Mouse (Mus musculus) lung, adult 2 months (tissue): ENCODE measurements around the gene Por. TPM values are rescaled to one million over a fixed set of nuclear protein-coding genes. Genes with fewer than 3 reads are reported as not detected.

Experiments
- DNase-seq: peaks from one replicate; pipeline ENCODE4 v3.0.0; 2022
- H3K4me1 ChIP-seq: fragments of 200-500 bp; 2 replicates; pipeline ENCODE4 v1.6.1; 2011; ENCODE audit warnings: low read length; ENCODE audit not compliant: control insufficient read depth, insufficient read depth
- H3K4me3 ChIP-seq: fragments of 200-500 bp; replicated peaks from 2 replicates; pipeline ENCODE3; 2011; ENCODE audit warnings: low read depth, mild to moderate bottlenecking, control low read depth, low read length; ENCODE audit errors: extremely low read depth
- CTCF ChIP-seq: fragments of 200-500 bp; IDR thresholded peaks from 2 replicates; pipeline ENCODE4 v1.5.1; 2011; ENCODE audit warnings: mild to moderate bottlenecking, low read length, control low read depth; ENCODE audit not compliant: insufficient read depth
- POLR2A ChIP-seq: fragments of 200-500 bp; IDR thresholded peaks from 2 replicates; pipeline ENCODE4 v1.6.1; 2011; ENCODE audit warnings: low read depth, mild to moderate bottlenecking, control low read depth, low read length, borderline replicate concordance; ENCODE audit errors: extremely low read depth
- WGBS: fragments of 180-500 bp; shearing (Covaris S2); methylation state at CpG from one replicate; pipeline ENCODE4 v1.1.7; 2018; 5-methylcytosine and 5-hydroxymethylcytosine counted together
- polyA plus RNA-seq: library from polyadenylated mRNA; depleted of rRNA; stranded (reverse); fragments of >200 nt; gene quantifications from 2 replicates; pipeline ENCODE4 v1.2.3, GENCODE M21; 2012

Por gene
- polyA plus RNA-seq, 1 experiment = 487 TPM

DNA sequence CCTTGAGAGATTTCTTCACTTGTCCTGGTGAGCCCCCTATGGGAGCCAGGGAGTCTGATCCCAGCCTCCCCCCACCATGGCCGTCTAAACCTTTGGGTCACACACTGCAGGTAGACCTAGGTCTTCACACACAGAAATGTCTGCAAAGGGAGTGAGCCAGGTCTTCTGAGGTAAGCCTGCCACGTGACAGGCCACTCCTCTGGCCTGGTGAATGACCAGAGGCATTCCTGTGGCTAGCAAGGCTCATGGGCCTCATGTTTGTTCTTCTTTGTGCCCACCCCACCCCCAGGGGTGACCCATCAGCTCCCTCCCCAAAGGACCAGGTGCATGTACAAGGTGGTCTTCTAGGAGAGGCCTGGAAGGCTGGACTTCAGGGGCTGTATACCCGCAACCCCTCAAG is 18.3 kb upstream of the Por start:
- peak; percentile 45 for DNase-seq
- TF ChIP-seq CTCF (no peak), POLR2A (no peak)
- 75% methylated on average over 3 of the region's 3 CpGs for WGBS
- no peak overlapping the region for H3K4me3 ChIP-seq
- H3K4me1 ChIP-seq = peaks cover 5% of the 10 kb centered on the region; the same call in 1 of the 2 replicates

DNA sequence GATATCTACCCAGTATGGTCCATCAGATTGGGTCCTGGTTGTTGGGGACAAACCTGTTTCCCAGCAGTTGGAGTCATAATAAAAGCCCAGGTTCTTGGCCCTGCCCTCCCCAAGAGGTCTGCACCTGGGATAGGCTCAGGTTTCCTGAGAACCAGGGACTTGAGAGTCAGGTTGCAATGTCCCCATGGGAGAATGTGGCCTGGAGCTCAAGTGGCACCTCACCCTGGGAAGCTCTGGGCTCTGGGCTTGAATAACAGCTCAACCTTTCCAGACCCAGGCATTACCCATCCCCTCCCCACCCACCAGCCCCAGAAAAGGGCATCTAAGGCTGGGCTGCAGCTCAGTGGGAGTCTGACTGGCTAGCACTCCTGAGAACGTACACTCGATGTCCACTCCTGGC is 16.6 kb upstream of the Por start:
- WGBS = 42% methylated on average over 2 of the region's 2 CpGs

DNA sequence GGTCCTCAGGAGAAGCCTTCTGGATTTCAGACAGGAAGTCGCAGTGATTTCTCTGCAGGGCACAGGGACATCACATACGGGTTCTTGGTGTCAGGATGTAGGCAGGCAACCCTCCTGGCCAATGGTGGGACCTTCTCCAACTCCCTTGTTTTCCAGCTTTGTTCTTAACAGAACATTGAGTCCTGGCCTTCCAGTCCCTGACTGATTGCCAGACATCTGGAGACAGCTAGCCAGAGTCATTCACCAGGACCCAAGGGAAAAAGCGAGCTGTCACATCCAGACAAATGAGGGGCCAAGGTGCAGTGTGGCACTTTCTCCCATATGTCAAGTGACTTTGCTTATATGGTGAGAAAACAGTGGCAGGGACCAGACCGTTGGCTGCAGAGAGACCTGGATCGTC is 13.8 kb upstream of the Por start:
- TF ChIP-seq POLR2A (no peak), CTCF (no peak)
- Histone ChIP-seq H3K4me3 (no peak overlapping the region), H3K4me1 (no peaks in the 10 kb centered on the region)
- 72% methylated on average over 5 of the region's 5 CpGs for WGBS
- no peak for DNase-seq

More for the DNA sequence above, 16.6 kb upstream of the Por start:
- Histone ChIP-seq H3K4me3 (no peak overlapping the region), H3K4me1 (peaks cover 5% of the 10 kb centered on the region; the same call in 1 of the 2 replicates)
- no peak for TF ChIP-seq POLR2A
- no peak for TF ChIP-seq CTCF
- no peak for DNase-seq

DNA sequence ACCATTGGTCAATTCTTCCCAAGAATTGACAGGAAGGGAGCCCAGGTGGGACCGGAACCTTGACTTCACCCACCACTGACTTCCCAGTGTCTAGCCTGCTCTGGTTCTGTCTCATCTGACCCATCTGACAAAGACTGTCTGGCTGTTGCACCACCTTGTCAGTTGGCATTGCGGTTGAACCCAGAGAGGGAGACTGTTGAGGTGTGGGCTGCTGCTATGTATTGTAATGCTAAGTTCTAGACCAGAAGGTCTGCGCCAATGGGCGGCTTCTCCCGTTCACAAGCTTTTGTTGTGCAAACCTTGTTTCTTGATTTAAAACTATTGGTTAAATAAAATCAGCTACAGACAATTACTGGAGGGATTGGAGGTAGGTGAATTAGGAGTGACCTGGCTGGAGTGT is 12.7 kb upstream of the Por start:
- Histone ChIP-seq H3K4me3 (no peak overlapping the region), H3K4me1 (no peaks in the 10 kb centered on the region)
- TF ChIP-seq POLR2A (no peak), CTCF (no peak)
- DNase-seq = no peak
- 92% methylated on average over 5 of the region's 5 CpGs for WGBS

DNA sequence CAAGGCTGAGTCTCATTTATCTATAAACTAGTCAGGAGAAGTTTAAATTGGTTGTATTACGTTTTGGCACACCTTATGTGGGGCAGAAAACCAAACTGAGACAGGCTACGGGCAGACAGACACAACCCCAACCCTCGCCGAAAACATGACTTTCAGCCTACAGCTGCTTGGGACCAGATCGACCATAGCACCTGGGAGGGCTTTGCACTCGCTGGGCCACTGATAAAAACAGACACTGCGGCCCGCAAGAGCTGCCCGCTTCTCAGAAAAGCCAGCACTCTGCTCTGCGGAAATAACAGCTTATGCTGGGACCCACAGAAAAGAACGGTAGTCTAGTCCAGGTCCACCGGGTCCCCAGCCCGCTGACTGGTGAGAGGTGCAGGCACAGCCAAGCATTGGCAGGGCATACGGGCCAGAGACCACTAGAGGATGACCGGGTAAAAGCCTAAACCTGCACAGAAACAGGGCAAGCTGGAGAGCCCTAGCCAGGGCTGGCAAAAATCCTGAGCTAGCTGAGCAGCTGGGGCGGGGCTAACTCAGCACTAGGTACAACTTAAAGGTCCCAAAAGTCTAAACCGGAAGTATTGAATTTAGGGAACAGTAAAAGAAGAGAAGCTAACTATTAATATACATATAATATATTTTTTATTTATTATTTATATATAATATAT is 12.0 kb upstream of the Por start:
- WGBS = 45% methylated on average over 17 of the region's 17 CpGs
- Histone ChIP-seq H3K4me1 (no peaks in the 10 kb centered on the region), H3K4me3 (no peak overlapping the region)
- DNase-seq = no peak
- TF ChIP-seq POLR2A (no peak), CTCF (no peak)

DNA sequence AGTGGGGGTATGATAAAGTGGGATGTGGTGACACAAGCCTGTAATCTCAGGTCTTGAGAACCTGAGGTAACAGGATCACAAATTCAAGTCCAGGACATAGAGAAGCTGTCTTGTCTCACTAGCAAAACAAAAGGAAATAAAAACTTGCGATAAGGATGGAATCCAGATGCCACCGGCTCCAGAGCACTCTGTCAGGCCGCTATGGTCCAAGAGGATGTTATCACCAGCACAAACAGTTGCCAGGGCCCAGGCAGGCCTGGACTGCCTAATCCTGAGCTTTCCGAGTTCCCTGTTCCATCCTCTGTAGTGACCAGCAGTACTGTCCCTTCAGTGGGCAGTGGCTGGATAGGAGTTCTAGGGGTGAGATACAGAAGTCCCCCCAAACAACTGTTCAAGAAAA is 9.9 kb upstream of the Por start:
- 45% methylated on average over 4 of the region's 4 CpGs for WGBS
- H3K4me1 ChIP-seq = no peaks in the 10 kb centered on the region
- no peak overlapping the region for H3K4me3 ChIP-seq
- no peak for DNase-seq
- TF ChIP-seq POLR2A (no peak), CTCF (no peak)

DNA sequence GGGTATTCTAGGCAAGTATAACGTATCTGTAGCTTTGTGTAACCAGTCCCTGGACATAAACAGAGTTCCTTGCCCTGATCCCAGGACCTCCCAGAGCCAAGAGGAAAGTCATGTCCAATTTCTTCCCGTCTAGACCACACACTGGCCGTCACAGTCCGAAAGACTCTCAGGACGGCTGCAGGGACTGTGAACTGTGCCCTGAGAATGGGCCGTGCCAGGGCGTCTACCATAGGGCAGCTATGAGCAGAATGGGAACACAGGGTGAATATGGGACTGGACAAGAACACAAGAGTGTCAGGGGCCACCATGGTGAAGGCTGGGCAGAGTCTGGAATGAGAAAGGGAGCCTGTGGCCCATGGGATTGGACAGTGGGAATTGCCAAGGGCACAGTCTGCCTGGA is 9.3 kb upstream of the Por start:
- H3K4me1 ChIP-seq = no peaks in the 10 kb centered on the region
- WGBS = 68% methylated on average over 7 of the region's 7 CpGs
- no peak for DNase-seq
- TF ChIP-seq POLR2A = no peak
- TF ChIP-seq CTCF = no peak
- no peak overlapping the region for H3K4me3 ChIP-seq

DNA sequence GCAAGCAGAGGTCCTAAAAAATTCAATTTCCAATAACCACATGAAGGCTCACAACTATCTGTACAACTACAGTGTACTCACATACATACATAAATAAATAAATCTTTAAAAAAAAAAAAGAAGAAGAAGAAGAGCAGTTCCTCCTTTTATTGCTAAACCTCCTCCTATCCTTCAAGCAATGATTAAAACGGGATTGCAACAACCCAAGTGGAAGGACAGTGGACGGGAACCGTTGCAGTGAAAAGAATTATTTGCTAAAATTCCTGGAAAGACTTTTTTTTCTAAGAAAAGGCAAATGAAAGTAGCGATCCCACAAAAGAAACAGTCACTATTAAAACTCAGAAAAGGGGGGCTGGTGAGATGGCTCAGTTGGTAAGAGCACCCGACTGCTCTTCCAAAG is 2.9 kb upstream of the Por start:
- WGBS = 72% methylated on average over 5 of the region's 5 CpGs
- TF ChIP-seq CTCF (no peak), POLR2A (no peak)
- no peak for DNase-seq
- Histone ChIP-seq H3K4me3 (no peak overlapping the region), H3K4me1 (no peaks in the 10 kb centered on the region)

DNA sequence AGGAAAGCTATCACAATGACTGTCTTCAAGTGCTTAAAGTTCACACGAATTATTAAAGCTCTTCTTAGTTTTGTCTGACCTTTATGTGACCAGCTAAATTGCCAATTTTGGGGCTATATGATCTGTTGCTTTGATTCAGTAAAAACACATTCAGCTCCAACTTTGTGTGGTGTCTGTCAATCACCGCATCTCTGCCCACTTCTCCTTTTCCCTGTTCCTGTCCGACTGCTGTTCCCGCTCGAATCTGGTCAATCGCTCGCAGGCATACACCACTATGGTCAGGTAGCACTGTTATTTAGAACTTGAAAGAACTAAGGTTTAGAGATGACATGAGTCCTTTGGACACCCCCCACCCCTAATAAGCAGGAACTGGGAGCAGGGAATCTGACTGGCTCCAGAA is 1.8 kb upstream of the Por start:
- 75% methylated on average over 7 of the region's 7 CpGs for WGBS
- DNase-seq = no peak
- no peak overlapping the region for H3K4me3 ChIP-seq
- H3K4me1 ChIP-seq = no peaks in the 10 kb centered on the region
- TF ChIP-seq POLR2A (no peak), CTCF (no peak)

DNA sequence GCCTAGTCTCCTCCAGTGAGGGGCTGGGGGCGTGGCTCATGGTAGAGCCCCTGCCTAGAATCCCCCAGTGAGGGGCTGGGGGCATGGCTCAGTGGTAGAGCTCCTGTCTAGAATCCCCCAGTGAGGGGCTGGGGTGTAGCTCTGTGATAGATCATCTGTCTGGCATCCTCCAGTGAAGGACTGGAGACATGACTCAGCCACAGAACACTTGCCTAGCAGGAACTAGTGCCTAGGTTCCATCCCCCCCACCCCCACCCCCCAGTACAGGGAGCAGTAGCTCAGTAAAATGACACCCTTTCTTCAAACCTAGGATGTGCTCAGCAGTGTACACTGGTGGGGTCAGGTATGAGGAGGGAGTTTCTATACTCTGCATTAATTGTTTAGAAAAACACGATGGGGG is 1.0 kb downstream of the Por start:
- H3K4me3 ChIP-seq = no peak overlapping the region
- WGBS = 61% methylated on average over 2 of the region's 2 CpGs
- DNase-seq = no peak
- TF ChIP-seq CTCF (no peak), POLR2A (no peak)
- H3K4me1 ChIP-seq = peaks cover 10% of the 10 kb centered on the region
